Mouse (Mus musculus) activated CD4-positive, CD25-positive, alpha-beta regulatory T cell, adult 4 months (primary cell): Measurements from ENCODE around the gene Hspa4l. TPM values are rescaled to one million over a fixed set of nuclear protein-coding genes. Genes with fewer than 3 reads are reported as not detected.
"Not testable (repeated sequence)": the region's sequence is repeated elsewhere in the genome, so short reads cannot be mapped to it uniquely, and the experiment has no call there.

Experiments used
- ATAC-seq: one replicate; pipeline ENCODE4 v1.8.0; 2017
- polyA plus RNA-seq, 2 experiments: library from polyadenylated mRNA; unstranded; fragments of 100-300 nt; shearing (Covaris generic); gene quantifications; one replicate each; pipeline ENCODE4 v1.2.1; 2017

Hspa4l gene
- polyA plus RNA-seq, 2 experiments from 2014 or later: 24.8 to 28.5 TPM

DNA sequence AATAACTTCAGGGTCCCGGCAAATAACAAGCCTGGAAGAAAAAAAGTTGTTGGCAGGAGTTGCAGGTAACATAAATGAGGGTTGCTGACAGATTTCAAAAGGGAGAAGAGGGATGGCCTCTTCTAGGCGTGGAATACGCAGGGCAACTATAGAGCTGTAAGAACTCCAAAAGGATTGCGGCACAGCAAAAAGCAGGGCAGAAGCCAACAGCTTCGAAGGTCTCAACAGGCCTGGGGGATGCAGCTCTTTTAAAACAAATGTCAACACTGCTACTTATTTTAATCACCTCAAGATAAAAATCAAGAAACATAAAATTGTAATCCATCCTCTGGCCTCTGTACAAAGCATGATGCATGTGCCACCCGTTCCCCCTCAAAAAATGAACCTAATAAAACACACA, 101.2 kb downstream of the Hspa4l start:
- not testable (repeated sequence) for ATAC-seq

Other genes with a start within 250 kb of the Hspa4l start
- under 1 TPM; 0.09 to 0.42 TPM for gene Intu, start 213.2 kb upstream of the Hspa4l start, polyA plus RNA-seq
- gene Slc25a31, start 35.6 kb upstream of the Hspa4l start, polyA plus RNA-seq: not detected
- gene Plk4, start 55.5 kb downstream of the Hspa4l start, polyA plus RNA-seq: 10 to 100 TPM; 13.0 to 14.1 TPM
- gene Mfsd8, start 102.4 kb downstream of the Hspa4l start, polyA plus RNA-seq: 10 to 100 TPM; 12.7 to 16.5 TPM
- 10 to 100 TPM; 14.3 to 15.8 TPM for gene Abhd18, start 102.5 kb downstream of the Hspa4l start, polyA plus RNA-seq
- gene 1700034I23Rik, start 158.0 kb downstream of the Hspa4l start, polyA plus RNA-seq: under 1 TPM; 0.49 to 0.88 TPM
- 10 to 100 TPM; 20.0 to 24.7 TPM for gene Larp1b, start 205.3 kb downstream of the Hspa4l start, polyA plus RNA-seq